Mouse (Mus musculus) right cerebral cortex, postnatal 25 days (tissue): ENCODE data around the gene Slc38a2.

Experiments used
- DNase-seq: peaks from one replicate; pipeline ENCODE4 v3.0.0; 2022

The Slc38a2 gene

GRCm38 (mm10) chr15:96699521-96700511 lies at the start of gene Slc38a2:
Gene Slc38a2 (minus strand): TSS chr15:96699730.
- DNase-seq, result peak; percentile 87

- DNase-seq, result no peak
Observed at GRCm38 (mm10) chr15:96749101-96749500, 49.6 kb upstream of the Slc38a2 start.

- DNase-seq, result no peak
Observed at GRCm38 (mm10) chr15:96747551-96747950, 48.0 kb upstream of the Slc38a2 start.

GRCm38 (mm10) chr15:96746986-96747385 lies 47.5 kb upstream of the Slc38a2 start:
- DNase-seq, result no peak

- no peak for DNase-seq
Observed at GRCm38 (mm10) chr15:96745299-96745698, 45.8 kb upstream of the Slc38a2 start.

- DNase-seq, result no peak
Observed at GRCm38 (mm10) chr15:96744882-96745296, 45.4 kb upstream of the Slc38a2 start.

- DNase-seq, result no peak
Observed at GRCm38 (mm10) chr15:96744153-96744881, 44.8 kb upstream of the Slc38a2 start.

- no peak for DNase-seq
Observed at GRCm38 (mm10) chr15:96743257-96743656, 43.7 kb upstream of the Slc38a2 start.

- no peak for DNase-seq
Observed at GRCm38 (mm10) chr15:96742591-96743241, 43.2 kb upstream of the Slc38a2 start.

GRCm38 (mm10) chr15:96740865-96741561 lies 41.5 kb upstream of the Slc38a2 start:
- DNase-seq, result no peak

GRCm38 (mm10) chr15:96740091-96740490 lies 40.6 kb upstream of the Slc38a2 start:
- no peak for DNase-seq

GRCm38 (mm10) chr15:96736663-96737385 lies 37.3 kb upstream of the Slc38a2 start:
- no peak for DNase-seq

GRCm38 (mm10) chr15:96735562-96736160 lies 36.1 kb upstream of the Slc38a2 start:
- DNase-seq, result no peak

- no peak for DNase-seq
Observed at GRCm38 (mm10) chr15:96734423-96734822, 34.9 kb upstream of the Slc38a2 start.

- DNase-seq, result no peak
Observed at GRCm38 (mm10) chr15:96730416-96730815, 30.9 kb upstream of the Slc38a2 start.

GRCm38 (mm10) chr15:96729785-96730184 lies 30.3 kb upstream of the Slc38a2 start:
- no peak for DNase-seq

GRCm38 (mm10) chr15:96728993-96729392 lies 29.5 kb upstream of the Slc38a2 start:
- DNase-seq, result no peak

- no peak for DNase-seq
Observed at GRCm38 (mm10) chr15:96728346-96728745, 28.8 kb upstream of the Slc38a2 start.

GRCm38 (mm10) chr15:96724506-96724905 lies 25.0 kb upstream of the Slc38a2 start:
- DNase-seq, result no peak

GRCm38 (mm10) chr15:96722228-96722627 lies 22.7 kb upstream of the Slc38a2 start:
- DNase-seq, result no peak

- no peak for DNase-seq
Observed at GRCm38 (mm10) chr15:96720146-96720545, 20.6 kb upstream of the Slc38a2 start.
